Mouse (Mus musculus) ZHBTc4 (cell line): ENCODE results near the gene Atl3.

ENCODE experiments used
- DNase-seq: peaks from one replicate; pipeline ENCODE4 v3.0.0-alpha.2; 2011; ENCODE audit warnings: low read depth, low spot score

Atl3 gene

GRCm38 (mm10) chr19:7498816-7499215 is 5.0 kb downstream of the Atl3 start:
- DNase-seq, result no peak

DNA sequence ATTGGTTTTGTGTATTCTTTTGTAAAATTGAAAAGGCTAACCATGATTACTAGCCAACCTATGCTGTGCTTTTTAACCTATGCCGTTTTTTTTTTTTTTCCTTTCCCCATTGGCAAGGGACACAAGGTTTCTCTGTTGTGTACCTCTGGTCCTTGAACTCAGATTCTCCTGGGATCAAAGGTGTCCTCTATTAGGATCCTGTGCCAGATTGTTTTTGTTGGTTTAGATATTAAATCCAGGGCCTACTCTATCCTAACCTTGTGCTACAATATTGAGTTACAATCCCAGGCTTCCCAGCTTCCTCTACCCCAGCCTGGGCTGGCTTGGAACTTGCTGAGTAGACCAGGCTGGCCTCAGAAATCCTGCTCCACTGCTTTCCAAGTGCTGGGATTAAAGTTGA is 6.9 kb downstream of the Atl3 start:
- DNase-seq, result no peak

DNA sequence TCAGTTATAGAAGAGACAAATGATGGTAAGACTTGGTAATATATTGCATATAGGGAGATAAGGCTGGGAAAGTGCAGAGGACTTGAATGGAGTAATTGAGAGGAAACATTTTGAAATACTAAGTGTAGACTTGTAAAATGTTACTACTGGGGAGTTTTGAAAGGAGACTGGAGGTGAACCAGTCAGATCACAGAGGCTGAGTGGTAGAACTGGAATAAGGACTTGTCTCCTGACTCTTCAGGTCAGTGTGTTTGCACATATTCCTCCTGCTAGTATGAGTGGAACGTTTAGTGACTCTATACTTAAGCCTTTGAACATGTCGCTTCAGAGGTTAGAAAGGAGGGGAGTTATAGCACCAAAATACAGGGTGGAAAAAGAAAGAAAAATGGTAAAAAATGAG is 8.6 kb downstream of the Atl3 start:
- no peak for DNase-seq

DNA sequence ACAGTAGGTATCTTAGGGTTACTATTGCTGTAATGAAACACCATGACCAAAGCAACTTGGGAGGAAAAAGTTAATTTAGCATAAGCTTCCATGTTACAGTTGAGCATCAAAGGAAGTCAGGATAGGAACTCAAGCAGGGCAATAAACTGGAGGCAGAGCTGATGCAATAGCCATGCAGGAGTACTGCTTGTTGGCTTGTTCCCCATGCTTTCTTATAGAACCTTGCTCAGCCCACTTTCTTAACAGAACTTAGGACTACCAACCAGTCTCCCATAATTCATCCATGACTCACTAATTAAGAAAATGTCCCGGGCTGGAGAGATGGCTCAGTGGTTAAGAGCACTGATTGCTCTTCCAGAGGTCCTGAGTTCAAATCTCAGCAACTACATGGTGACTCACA is 12.5 kb downstream of the Atl3 start:
- no peak for DNase-seq

- DNase-seq, result peak; percentile 66
These were observed 14.2 kb downstream of the Atl3 start for GRCm38 (mm10) chr19:7508026-7508425.

DNA sequence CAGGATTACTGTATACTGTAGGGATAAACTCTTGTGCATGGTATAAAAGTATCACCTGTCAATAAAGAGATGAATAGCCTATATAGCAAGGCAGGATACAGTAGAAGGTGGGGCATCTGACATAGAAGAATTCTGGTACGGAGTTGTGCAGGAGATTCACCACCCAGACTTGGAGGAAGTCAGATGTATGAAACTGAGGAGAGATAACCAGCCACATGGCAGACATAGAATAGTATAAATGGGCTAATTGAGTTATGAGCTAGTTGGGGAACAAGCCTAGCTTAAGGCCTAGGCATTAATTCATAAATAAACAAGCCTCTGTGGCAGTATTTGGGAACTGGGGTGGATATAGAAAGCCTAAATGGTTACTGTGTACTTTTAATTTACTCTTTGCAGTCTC is 22.6 kb downstream of the Atl3 start:
- no peak for DNase-seq

- DNase-seq, result no peak
These were observed 27.8 kb downstream of the Atl3 start for GRCm38 (mm10) chr19:7521619-7522018.

DNA sequence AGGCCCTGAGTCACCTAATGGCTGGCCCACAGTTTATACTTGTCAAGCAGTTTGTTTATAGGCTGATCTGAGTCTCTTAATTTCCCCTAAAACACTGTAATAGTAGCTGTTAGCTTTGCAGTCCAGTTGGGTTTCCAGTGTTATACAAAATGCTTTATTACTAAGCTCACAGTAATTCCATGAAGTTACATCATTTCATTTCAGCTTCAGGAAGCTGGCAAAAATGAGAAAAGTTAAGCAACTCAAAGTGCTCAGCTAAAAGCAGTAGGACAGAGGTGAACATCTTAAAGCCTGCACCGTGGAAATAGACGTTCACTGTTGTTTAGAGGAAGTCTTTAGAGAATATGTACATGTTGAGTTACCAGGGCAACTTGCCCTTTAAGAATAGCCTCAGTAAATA is 29.0 kb downstream of the Atl3 start:
- no peak for DNase-seq

- peak; percentile 55 for DNase-seq
These were observed 29.5 kb downstream of the Atl3 start for GRCm38 (mm10) chr19:7523292-7523691.

GRCm38 (mm10) chr19:7523781-7524180 is 29.9 kb downstream of the Atl3 start:
- no peak for DNase-seq

DNA sequence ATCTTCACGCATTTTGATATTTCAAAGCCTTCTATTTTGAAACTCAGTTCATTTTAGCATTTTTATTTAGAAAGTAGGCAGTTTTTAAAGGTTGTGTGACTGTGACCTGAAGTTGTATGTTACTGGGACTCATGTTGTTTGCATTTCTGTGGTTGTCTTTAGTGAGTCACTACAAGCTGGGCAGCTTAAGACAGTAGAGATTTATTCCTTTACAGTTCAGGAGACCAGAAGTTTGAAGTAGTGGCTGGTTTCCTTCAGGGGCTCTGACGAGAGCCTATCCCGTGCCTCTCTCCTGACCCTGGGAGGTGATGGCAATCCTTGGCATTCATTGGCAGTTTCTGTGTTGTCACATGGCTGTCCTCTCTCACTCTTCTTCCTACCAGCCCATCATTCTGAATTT is 31.0 kb downstream of the Atl3 start:
- no peak for DNase-seq

DNA sequence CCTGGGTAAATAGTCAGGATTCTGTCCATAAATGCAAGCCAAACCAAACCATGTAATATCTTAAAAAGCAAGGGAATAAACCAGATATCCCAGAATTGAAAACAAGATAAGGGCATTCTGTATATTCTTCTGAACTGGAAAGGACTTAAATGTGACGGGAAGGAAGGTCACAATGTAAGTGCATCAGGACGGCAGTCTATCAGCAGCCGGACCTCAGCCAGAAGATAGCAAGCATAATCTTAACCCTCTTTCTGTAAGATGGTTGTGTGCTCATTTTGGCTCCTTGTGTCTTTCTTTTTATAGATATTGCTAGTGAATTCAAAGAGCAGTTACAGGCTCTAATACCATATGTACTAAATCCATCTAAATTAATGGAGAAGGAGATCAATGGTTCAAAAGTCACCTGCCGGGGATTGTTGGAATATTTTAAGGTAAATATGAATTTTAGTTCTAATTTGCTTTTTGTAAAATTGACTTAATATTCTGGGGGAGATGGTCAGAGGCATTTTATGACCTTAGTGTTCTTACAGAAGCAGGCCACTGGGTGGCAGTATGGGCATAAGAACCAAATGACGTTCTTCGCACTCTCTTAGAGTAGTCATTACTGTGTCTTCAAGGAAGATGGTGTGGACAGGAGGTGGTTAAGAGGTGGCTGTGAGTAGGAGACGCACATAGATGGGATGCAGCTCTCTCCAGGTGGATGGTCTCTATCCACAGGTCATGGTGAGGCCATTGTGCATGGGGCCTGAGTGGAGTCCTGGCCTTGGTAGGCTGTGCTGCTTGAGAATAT is 35.0 kb downstream of the Atl3 start:
- peak; percentile 73 for DNase-seq

DNA sequence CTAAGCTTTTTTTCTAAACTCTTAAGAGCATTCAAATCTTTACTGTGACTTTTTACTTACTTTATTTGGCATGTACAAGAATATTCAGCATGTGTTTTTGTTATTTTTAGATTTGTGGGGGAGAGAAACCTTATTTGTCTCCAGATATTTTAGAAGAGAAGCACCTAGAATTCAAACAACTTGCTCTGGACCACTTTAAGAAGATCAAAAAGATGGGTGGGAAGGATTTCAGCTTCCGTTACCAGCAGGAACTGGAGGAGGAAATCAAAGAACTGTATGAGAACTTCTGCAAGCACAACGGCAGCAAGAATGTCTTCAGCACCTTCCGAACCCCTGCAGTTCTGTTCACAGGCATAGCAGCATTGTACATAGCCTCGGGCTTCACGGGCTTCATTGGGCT is 38.1 kb downstream of the Atl3 start:
- DNase-seq, result peak; percentile 14

DNA sequence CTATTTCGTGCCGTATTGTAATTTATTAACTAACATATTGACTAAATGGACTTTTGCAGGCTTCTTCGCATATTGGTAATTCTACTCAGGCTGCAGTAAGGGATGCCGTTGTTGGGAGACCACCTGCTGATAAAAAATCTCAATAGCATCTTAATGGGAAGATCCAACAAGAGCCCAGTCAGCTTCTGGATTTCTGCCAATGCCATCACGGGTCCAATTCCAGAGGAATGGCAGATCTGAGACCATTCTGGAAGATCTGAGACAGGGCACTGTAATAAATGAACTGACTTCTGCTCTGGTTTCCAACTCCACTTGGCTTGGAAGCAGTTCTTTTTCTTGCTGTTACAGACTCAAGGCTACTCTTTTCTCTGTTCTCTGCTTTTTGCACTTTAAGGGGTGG is 40.1 kb downstream of the Atl3 start:
- no peak for DNase-seq

DNA sequence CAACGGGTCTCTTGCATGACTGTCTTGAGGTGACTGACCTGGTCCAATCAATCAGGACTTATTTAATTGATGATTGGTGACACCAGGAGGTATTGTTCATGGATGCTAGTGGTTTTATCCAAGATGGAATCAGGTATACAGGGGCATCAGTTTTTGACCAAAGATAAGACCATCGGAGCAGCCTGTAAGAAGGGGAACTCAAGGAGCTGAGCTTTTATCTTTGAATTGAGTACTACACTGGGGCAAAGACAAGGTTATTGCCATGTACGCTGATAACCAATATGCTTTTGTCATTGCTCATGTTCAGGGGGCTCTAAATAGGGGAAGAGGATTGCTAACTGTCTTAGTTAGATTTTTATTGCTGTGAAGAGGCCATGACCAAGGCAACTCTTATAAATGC is 55.1 kb downstream of the Atl3 start:
- no peak for DNase-seq

DNA sequence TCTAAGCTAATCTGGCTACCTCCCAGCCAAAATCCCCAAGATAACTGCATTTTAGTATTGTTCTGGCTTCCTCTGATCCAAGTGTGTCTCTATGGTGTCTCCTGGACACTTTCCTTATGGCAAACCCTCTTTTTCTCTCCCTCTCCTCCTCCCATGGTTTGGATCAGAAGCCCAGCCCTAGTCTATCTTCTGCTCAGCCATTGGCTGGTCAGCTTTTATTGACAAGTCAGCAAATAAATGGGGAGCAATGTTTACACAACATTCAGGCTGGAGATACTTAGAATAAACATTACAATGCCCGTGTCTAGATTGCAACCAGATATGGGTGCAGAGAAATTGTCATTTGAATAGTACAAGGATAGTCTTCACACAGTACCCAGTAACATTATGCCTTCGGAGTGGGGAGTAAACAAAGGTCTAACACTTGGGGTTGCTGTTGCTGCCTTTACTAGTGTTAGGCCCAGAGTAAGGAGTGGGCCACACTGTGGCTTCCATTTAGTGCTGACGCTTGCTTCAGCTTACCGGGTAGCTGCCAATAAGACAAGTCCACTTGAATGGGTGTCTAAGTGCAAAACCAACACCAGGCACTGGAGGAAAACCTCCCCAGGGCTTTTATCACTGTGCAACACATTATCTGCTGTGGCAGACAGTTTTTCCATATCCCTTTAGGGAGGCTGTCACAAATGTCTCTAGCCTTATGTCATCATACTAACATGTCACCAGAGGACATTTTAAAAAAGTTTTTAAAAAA is 57.9 kb downstream of the Atl3 start:
- DNase-seq, result no peak

GRCm38 (mm10) chr19:7552301-7552673 is 58.4 kb downstream of the Atl3 start:
- no peak for DNase-seq

GRCm38 (mm10) chr19:7553441-7553840 is 59.6 kb downstream of the Atl3 start:
- DNase-seq, result no peak

- DNase-seq, result no peak
These were observed 61.0 kb downstream of the Atl3 start for GRCm38 (mm10) chr19:7554881-7555280.

DNA sequence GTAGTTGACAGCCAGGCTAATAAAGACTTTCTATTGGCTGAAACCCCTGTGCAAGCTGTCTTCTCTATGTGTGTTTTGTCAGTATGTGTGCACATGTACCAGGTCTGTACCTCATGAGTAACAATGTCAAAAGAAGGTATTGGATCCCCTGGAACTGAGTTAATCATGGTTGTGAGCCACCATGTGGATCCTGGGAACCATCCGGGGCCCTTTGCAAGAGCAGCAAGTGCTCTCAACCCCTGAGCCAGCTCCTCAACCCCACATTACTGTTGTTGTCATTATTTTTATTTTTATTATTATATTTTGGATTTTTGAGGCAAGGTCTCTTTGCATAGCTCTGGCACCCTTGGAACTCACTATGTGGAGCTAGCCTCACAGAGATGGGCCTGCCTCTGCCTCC is 62.8 kb downstream of the Atl3 start:
- DNase-seq, result no peak

- DNase-seq, result peak; percentile 81
These were observed 63.5 kb downstream of the Atl3 start, which contains the start of gene Pla2g16 for GRCm38 (mm10) chr19:7557328-7557822. Gene Pla2g16, plus strand, starts transcription at chr19:7557459.

- DNase-seq, result no peak
These were observed 64.0 kb downstream of the Atl3 start for GRCm38 (mm10) chr19:7557844-7558243.

- no peak for DNase-seq
These were observed 64.8 kb downstream of the Atl3 start for GRCm38 (mm10) chr19:7558675-7559074.
